Mouse (Mus musculus) megakaryocyte, embryonic 14.5 days (primary cell): ENCODE measurements at regions not wholly inside any gene's neighbourhood (a gene's known extent, or its start where the extent isn't known, plus 50 kb on each side); places are given as distances from the start of the nearest gene placed in this dataset.

Experiments used
- FLI1 ChIP-seq: IDR thresholded peaks from 2 replicates; pipeline ENCODE4 v1.6.1; 2012; ENCODE audit warnings: low read length, inconsistent platforms, mixed read lengths
- GATA1 ChIP-seq: IDR thresholded peaks from 3 replicates; pipeline ENCODE4 v1.6.1; 2012; ENCODE audit warnings: mixed read lengths, low read length, inconsistent platforms, borderline replicate concordance

GRCm38 (mm10) chr14:64585081-64585470 lies 481.0 kb downstream of the Prss52 start:
- TF ChIP-seq GATA1 (no peak), FLI1 (no peak)
